Mouse (Mus musculus): ENCODE results near the gene Lin28a.

Lin28a gene

DNA sequence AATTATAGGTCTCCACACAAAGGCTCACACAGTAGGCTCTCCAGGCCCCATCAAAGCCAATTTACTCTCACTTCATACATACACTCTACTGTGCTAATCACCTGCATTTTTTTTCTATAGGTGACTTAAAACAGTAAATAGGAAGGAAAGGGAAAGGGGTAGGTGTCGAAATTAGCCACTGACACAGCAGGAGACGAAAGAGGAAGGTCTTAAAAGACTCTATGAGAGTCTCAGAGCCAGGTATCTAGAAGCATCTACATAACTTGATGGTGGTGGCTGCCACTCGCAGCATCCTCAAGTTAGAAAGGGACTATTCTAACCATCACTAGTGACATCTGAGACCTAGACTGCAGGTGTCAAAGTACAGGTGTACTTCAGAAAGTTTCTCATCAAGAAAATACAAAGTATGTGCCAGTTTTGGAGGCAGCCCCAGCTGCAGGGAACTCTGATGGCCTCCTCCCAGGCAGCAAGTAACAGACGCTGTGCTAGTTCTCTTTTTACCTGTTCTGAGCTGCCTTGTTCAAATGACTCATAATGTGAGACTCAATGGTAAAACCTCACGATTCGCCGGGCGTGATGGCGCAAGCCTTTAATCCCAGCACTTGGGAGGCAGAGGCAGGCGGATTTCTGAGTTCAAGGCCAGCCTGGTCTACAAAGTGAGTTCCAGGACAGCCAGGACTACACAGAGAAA is 40.5 kb downstream of the Lin28a start:
- no peak for DNase-seq

- DNase-seq: no peak
Measured at GRCm38 (mm10) chr4:133971741-133972140, 46.9 kb downstream of the Lin28a start.

- DNase-seq: no peak
Measured at GRCm38 (mm10) chr4:133970876-133971275, 47.8 kb downstream of the Lin28a start.

- DNase-seq: no peak
Measured at GRCm38 (mm10) chr4:133970196-133970595, 48.4 kb downstream of the Lin28a start.

DNA sequence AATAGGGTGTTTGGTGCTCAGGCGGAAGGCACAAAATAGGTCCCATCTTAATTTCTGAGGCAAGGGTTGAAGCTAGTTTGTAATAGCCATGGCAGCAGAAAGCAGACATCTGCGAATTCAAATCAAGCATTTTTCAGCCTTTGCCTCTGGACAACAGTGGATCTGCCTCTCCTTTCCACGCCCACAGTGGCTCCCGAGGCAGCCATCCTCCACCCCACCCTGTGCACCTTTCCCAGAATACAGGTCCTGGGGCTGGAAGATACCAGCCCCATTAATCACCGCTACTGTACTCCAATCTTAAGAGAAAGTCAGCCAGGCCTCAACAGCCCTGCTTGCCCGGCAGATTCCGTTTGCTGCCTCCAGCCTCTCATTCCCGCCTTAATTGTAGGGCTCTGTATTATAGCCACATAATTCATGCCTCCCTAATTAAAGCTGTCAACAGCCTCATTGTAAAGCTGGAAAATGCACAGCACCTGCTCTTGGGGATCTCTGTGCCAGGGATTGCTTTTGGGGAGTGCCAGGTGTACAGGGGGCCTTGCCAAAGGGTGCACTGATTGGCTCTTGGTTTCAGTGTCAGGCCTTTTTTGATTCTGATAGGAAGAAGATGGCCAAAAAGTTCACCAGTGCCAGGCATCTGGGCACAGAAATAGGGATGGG is 49.4 kb downstream of the Lin28a start:
- no peak for DNase-seq

DNA sequence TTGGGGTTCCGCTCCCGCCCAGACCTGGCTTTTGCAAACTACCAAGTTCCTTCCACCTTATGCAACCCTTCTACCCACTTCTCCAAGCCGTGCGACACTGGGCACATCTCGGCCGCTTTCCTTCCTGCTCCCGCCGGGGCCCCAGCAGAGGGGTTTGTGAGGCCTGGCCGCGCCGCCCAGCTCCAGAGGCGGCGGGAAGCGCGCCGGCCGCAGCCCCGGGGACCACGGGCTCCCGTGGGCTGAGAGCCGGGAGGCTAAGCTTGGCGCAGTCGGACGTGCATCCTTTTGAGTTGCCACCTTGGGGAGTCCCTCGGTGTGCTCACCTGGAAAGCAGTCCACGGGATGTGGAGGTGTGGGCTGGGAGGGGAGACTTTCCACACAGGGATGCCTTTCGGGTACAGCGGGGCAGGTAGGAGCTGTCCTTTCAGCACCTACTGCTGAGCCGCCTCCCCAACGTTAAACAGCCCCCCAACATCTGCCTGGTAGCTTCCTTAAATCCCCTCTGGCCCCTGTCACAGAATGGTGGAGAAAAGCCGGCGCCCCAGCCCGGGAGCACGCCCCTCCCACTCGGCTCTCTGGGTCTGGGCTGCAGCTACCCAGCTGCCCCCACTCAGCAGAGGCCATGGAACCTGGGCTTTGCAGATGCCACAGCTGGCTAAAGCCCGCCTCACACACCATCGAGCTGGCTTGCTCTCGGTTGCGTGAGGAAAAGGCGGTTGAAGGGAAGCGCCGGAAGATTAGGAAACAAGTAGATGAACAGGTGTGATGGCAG is 50.3 kb downstream of the Lin28a start, which contains the start of gene Hmgn2:
Gene Hmgn2, minus strand, starts transcription at position 501 of the 772 bp plus-strand sequence.
- DNase-seq: peak; percentile 47

- peak; percentile 94 for DNase-seq
Measured at GRCm38 (mm10) chr4:133967866-133968149, 50.8 kb downstream of the Lin28a start.

DNA sequence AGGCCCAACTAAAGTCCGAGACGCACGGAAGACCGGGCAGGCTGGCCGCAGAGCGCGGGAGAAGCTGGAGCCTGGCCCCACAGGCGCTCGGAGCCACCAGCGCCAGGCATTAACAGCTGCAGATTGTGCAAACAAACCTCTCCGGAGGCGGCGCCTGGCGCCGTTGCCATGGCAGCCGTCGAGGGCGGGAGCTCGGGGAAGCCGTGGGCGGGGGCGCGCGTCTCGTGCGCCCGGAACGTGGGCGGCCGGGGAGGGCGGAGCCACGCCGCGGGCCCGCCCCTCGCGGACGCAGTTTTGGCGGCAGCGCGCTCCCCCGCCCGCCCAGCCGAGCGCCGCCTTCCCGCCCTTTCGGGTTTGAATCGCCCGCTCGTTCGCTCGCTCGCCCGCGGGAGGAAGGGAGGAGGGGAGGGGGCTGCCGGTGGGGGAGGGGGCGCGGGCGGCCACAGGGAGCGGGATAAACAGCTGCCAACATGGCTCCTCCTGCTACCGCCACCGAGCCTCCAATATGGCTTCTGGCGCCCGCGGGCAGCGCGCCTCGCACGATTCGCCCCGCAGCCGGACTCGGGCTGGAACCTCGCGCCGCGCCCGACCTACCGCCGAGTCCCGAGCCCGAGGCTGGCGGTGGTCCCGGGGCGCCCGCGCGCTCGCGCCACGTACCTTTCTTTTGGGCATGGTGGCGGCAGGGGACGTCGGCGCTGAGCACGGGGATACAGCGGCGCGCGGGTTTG is 51.3 kb downstream of the Lin28a start:
- peak; percentile 98 for DNase-seq

DNA sequence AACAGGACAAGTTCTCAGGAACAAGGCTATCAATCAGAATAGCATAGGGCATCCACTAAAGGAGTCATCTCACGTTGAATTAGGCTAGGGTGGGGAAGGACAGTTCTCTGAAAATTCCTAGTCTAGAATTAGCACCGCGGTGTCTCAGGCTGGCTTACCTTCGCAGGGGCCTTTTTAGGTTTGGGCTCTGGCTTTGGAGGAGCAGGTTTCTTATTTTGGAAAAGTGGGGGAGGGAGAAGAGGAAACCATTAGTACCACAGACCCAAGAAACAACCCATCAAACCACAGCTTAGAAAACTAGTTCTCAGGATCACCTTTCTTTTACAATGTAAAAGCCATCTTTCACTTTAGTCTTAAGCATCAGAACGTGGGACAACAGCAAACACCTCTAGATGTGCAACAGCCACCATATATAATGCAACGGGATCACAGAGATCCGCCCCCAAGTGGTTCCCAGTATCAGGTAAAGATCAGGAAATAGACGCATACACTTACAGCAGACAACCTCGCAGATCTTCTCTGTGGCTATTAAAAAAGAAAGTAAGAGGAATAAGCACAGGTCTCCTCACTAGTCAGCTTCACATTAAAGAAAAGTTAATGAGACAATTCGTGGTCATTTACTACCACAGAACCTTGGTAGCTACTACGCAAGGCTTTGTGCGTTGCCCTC is 52.2 kb downstream of the Lin28a start:
- no peak for DNase-seq

DNA sequence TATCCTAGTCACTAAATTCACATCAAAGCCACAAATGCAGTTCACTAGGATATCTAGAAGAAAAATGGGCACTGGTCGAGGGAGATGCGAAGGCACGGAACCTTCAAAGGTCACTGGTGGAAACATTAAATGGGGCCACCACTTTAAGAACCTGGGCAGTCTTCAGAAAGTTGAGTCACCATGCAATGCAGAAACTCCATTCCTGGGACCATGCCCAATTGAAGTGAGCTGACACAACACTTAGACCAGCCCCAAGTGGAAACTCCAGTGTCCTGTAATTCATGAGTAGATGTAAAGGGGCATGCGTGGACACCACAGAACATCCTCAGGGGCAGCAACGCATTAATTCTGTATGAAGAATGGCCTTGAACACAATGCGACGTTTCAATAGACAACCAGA is 56.1 kb downstream of the Lin28a start:
- DNase-seq: no peak

DNA sequence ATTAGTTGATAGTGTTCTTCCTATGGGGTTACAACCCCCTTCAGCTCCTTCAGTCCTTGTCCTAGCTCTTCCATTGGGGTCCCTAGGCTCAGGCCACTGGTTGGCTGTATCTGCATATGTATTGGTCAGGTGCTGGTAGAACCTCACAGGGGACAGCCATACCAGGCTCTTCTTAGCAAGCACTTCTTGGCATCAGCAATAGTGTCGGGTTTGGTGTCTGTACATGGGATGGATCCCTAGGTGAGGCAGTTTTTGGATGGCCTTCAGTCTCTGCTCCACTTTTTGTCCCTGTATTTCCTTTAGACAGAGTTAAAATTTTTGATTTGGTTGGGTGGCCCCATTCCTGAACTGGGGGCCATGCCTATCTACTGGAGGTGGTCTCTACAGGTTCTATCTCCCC is 59.8 kb downstream of the Lin28a start:
- DNase-seq: no peak

DNA sequence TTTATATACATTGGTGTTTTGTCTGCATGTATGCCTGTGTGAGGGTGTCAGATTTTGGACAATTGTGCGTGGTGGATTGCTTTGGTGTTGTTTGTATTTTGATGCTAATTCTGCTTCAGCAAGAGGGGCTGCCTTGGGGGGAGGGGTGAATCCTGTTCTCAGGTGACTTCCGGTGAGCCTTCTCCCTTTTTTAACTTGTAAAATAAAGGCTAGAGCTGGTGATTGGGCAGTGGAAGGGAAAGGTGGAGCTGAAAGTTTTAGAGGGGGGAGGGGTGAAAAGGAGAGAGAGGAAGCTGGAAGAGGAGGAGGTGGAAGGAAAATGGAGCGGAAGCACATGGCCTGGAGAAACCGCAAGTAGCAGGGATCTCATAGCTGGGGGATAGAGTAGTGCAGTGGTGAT is 62.3 kb downstream of the Lin28a start:
- no peak for DNase-seq

Measured in kidney, adult 9 months (tissue).